Mouse (Mus musculus) midbrain, embryonic 15.5 days (tissue): ENCODE results near the gene Pde10a. TPM values are rescaled to one million over a fixed set of nuclear protein-coding genes. Genes with fewer than 3 reads are reported as not detected.

Experiments
- ATAC-seq: fragments of 200-750 bp; cut with Nextera tagmentation; replicated peaks from 2 replicates; pipeline ENCODE4 v1.8.0; 2017; ENCODE audit warnings: moderate TSS enrichment
- H3K27ac ChIP-seq: fragments of 300-500 bp; sonication (generic); 2 replicates; pipeline ENCODE4 v1.5.1; 2015; ENCODE audit warnings: mild to moderate bottlenecking, inconsistent platforms
- H3K27me3 ChIP-seq: fragments of 300-500 bp; sonication (generic); replicated peaks from 2 replicates; pipeline ENCODE4 v1.6.1; 2015; ENCODE audit warnings: inconsistent platforms
- H3K36me3 ChIP-seq: fragments of 300-500 bp; sonication (generic); replicated peaks from 2 replicates; pipeline ENCODE4 v1.6.1; 2015; ENCODE audit warnings: inconsistent platforms
- H3K4me1 ChIP-seq: fragments of 300-500 bp; sonication (generic); 2 replicates; pipeline ENCODE4 v1.6.1; 2015; ENCODE audit warnings: inconsistent platforms
- H3K4me2 ChIP-seq: fragments of 300-500 bp; sonication (generic); 2 replicates; pipeline ENCODE4 v1.6.1; 2015; ENCODE audit warnings: inconsistent platforms, mild to moderate bottlenecking, moderate library complexity
- H3K4me3 ChIP-seq: fragments of 300-500 bp; sonication (generic); 2 replicates; pipeline ENCODE4 v1.5.1; 2015; ENCODE audit warnings: mild to moderate bottlenecking, inconsistent platforms
- H3K9ac ChIP-seq: fragments of 300-500 bp; sonication (generic); 2 replicates; pipeline ENCODE4 v1.6.1; 2015; ENCODE audit warnings: mild to moderate bottlenecking, inconsistent platforms
- H3K9me3 ChIP-seq: fragments of 300-500 bp; sonication (generic); 2 replicates; pipeline ENCODE4 v1.6.1; 2016; ENCODE audit warnings: inconsistent platforms
- whole genome bisulfite sequencing: fragments of 180-500 bp; shearing (Covaris S2); methylation state at CpG from one replicate; pipeline ENCODE4 v1.1.7; 2015; ENCODE audit warnings: mixed read lengths; 5-methylcytosine and 5-hydroxymethylcytosine counted together
- polyA plus RNA-seq: library from polyadenylated mRNA; unstranded; fragments of >200 nt; fragmentation: Nextera tagmentation; extraction: Ambion mirVana; gene quantifications from 2 replicates; pipeline ENCODE4 v1.2.1, GENCODE M21; 2015

Gene Pde10a
- polyA plus RNA-seq, 1 experiment from 2014 or later = 17.3 TPM

- Histone ChIP-seq H3K4me1 (peaks cover 38% of the 10 kb centered on the region), H3K27me3 (no peaks in the 10 kb centered on the region; the same call in 1 of the 2 replicates), H3K36me3 (no peaks in the 10 kb centered on the region), H3K9me3 (no peaks in the 10 kb centered on the region), H3K27ac (no peak overlapping the region), H3K4me2 (no peak overlapping the region), H3K9ac (no peak overlapping the region), H3K4me3 (no peak overlapping the region)
- WGBS = 89% methylated on average over 3 of the region's 3 CpGs
- no peak for ATAC-seq
Observed at GRCm38 (mm10) chr17:8504381-8504780, 20.8 kb upstream of the Pde10a start.

DNA sequence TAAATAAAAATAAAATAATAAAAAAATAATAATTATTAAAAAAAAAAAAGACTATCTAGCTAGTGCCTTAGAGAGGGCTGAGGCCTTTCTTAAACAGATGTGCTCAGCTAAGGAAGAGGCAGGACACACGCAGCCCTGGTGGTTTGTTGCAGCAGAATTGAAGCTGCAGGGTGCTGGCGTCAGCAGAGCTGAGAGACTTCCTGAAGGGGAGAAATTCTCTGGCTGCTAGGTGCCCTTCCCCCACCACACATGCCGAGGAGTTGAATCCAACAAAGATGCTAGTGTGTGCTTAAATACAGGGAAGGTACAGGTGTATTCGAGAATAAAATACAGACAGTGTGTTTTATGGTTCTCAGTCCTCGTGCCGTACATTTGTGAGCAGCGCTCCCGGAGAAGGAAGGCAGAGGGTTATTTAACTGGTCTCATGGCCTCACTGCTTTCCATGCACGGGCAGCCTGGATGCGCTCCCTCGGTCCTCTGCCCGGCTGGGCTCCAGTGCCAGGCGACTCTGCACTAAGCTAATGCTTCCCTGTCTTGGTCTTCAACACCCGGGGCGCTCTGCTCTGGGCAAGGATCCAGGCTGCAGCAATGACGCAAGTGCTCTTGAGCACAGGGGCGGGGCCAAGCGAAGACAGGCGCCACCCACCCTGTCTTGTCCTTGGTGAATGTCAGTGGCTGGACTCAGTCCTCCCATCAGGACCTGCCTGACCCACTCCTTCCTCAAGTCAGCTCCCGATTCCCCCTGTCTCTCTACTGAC is 19.3 kb upstream of the Pde10a start:
- Histone ChIP-seq H3K9ac (peak overlapping the region; percentile 50), H3K4me2 (peak overlapping the region; percentile 67), H3K27me3 (no peaks in the 10 kb centered on the region; the same call in 1 of the 2 replicates), H3K4me1 (peaks cover 38% of the 10 kb centered on the region), H3K27ac (peak overlapping the region; percentile 86), H3K4me3 (peak overlapping the region; percentile 39), H3K9me3 (no peaks in the 10 kb centered on the region), H3K36me3 (no peaks in the 10 kb centered on the region)
- 1% methylated on average over 20 of the region's 20 CpGs for WGBS
- peak; percentile 83 for ATAC-seq

GRCm38 (mm10) chr17:8506726-8507125 is 18.4 kb upstream of the Pde10a start:
- peaks cover 38% of the 10 kb centered on the region for H3K4me1 ChIP-seq
- no peak overlapping the region for H3K27ac ChIP-seq
- H3K9ac ChIP-seq = no peak overlapping the region
- no peak overlapping the region for H3K4me3 ChIP-seq
- H3K9me3 ChIP-seq = no peaks in the 10 kb centered on the region
- no peaks in the 10 kb centered on the region; the same call in 1 of the 2 replicates for H3K27me3 ChIP-seq
- ATAC-seq = no peak
- H3K4me2 ChIP-seq = no peak overlapping the region
- H3K36me3 ChIP-seq = no peaks in the 10 kb centered on the region
- 48% methylated on average over 6 of the region's 6 CpGs for WGBS

GRCm38 (mm10) chr17:8507654-8508053 is 17.5 kb upstream of the Pde10a start:
- Histone ChIP-seq H3K4me2 (peak overlapping the region; percentile 52), H3K9me3 (no peaks in the 10 kb centered on the region), H3K4me1 (peaks cover 38% of the 10 kb centered on the region), H3K9ac (no peak overlapping the region), H3K4me3 (peak overlapping the region; percentile 32; the same call in 1 of the 2 replicates), H3K27me3 (no peaks in the 10 kb centered on the region; the same call in 1 of the 2 replicates), H3K27ac (peak overlapping the region; percentile 80), H3K36me3 (no peaks in the 10 kb centered on the region)
- 4% methylated on average over 3 of the region's 3 CpGs for WGBS
- ATAC-seq = peak; percentile 8

DNA sequence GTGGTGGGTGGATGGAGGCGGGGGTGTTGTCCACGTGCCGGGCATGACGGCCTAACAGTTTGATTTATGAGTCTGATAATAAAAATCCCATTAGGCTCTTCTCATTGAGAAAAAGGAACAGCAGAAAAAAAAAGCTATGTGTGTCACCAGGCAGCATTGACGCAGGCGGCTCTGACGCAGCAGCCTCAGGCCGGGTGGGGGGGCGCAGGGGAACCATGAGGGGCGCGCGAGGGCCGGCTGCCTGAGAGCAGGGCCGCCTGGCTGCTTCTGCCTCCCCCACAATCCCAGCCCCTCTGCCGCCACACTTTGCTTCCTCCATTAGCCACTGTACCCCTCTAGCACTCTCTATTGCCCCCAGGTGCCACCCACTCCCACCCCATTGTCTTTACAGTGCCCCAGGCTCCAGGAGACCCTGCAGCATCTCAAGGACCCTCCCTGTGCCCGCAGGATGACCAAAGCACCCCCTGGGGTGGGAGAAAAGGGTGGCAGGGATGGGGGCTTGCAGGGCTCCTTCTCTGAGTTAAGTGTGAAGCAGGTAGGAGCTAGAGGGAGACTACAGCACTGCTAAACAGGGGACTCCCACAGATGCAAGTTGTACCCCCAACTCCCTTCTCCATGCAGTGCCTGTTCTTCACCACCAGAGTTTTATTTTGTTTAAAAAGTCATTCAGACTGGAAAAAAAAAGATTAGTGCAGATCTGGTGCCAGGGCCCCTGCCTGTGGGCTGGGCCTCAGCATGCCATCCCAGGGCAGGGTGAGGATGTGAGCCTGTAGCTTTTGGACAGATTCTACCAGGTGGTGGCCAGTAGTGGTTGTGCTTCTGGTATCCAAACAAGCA is 16.6 kb upstream of the Pde10a start:
- peak overlapping the region; percentile 32 for H3K4me3 ChIP-seq
- no peaks in the 10 kb centered on the region for H3K36me3 ChIP-seq
- WGBS = under 1% methylated on average over 16 of the region's 16 CpGs
- ATAC-seq = peak; percentile 92
- H3K9me3 ChIP-seq = no peaks in the 10 kb centered on the region
- peak overlapping the region; percentile 52 for H3K4me2 ChIP-seq
- H3K27me3 ChIP-seq = no peaks in the 10 kb centered on the region; the same call in 1 of the 2 replicates
- H3K9ac ChIP-seq = peak overlapping the region; percentile 31; the same call in 1 of the 2 replicates
- peak overlapping the region; percentile 80 for H3K27ac ChIP-seq
- peaks cover 38% of the 10 kb centered on the region for H3K4me1 ChIP-seq

DNA sequence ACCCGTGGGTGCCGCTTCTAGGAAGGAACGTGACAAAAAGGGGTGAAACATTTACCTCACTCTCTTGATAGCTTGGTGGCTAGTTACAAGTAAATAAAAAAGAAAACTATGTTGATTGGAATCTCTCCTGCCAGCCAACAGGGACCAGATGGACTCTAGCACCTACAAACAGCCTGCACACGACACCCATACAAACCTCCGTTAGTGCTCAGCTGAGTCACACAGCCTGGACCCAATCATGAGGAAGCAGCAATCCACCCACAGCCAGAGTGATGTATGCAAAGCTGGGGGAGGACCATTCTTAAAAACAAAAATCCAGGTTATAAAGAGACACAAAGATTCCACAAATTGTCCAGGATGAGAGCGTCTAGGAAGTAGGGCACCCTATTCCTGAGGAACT is 9.2 kb upstream of the Pde10a start:
- Histone ChIP-seq H3K4me3 (no peak overlapping the region), H3K27me3 (no peaks in the 10 kb centered on the region), H3K9ac (no peak overlapping the region), H3K4me1 (no peaks in the 10 kb centered on the region), H3K4me2 (no peak overlapping the region), H3K9me3 (no peaks in the 10 kb centered on the region), H3K27ac (no peak overlapping the region), H3K36me3 (no peaks in the 10 kb centered on the region)
- no peak for ATAC-seq
- 87% methylated on average over 6 of the region's 6 CpGs for WGBS

- Histone ChIP-seq H3K27me3 (peaks cover 10% of the 10 kb centered on the region; the same call in 1 of the 2 replicates), H3K4me1 (peaks cover 32% of the 10 kb centered on the region), H3K27ac (peak overlapping the region; percentile 63), H3K9me3 (no peaks in the 10 kb centered on the region), H3K9ac (peak overlapping the region; percentile 64), H3K36me3 (no peaks in the 10 kb centered on the region), H3K4me3 (peak overlapping the region; percentile 52), H3K4me2 (peak overlapping the region; percentile 90)
- peak; percentile 28 for ATAC-seq
- WGBS = 10% methylated on average over 3 of the region's 3 CpGs
Observed at GRCm38 (mm10) chr17:8523986-8524385, 1.2 kb upstream of the Pde10a start.

GRCm38 (mm10) chr17:8524387-8525165 is 596 bp upstream of the Pde10a start:
- Histone ChIP-seq H3K4me1 (peaks cover 32% of the 10 kb centered on the region), H3K27me3 (peaks cover 10% of the 10 kb centered on the region; the same call in 1 of the 2 replicates), H3K9ac (peak overlapping the region; percentile 64), H3K9me3 (no peaks in the 10 kb centered on the region), H3K4me3 (peak overlapping the region; percentile 52), H3K4me2 (peak overlapping the region; percentile 90), H3K27ac (peak overlapping the region; percentile 63), H3K36me3 (no peaks in the 10 kb centered on the region)
- peak; percentile 92 for ATAC-seq
- WGBS = under 1% methylated on average over 41 of the region's 45 CpGs

GRCm38 (mm10) chr17:8525971-8526740 is 984 bp downstream of the Pde10a start:
- Histone ChIP-seq H3K9ac (peak overlapping the region; percentile 3; the same call in 1 of the 2 replicates), H3K4me2 (peak overlapping the region; percentile 90), H3K27ac (peak overlapping the region; percentile 28), H3K36me3 (no peaks in the 10 kb centered on the region), H3K9me3 (no peaks in the 10 kb centered on the region), H3K4me1 (peaks cover 32% of the 10 kb centered on the region), H3K27me3 (peaks cover 10% of the 10 kb centered on the region; the same call in 1 of the 2 replicates), H3K4me3 (peak overlapping the region; percentile 52)
- no peak for ATAC-seq
- WGBS = 3% methylated on average over 21 of the region's 21 CpGs

DNA sequence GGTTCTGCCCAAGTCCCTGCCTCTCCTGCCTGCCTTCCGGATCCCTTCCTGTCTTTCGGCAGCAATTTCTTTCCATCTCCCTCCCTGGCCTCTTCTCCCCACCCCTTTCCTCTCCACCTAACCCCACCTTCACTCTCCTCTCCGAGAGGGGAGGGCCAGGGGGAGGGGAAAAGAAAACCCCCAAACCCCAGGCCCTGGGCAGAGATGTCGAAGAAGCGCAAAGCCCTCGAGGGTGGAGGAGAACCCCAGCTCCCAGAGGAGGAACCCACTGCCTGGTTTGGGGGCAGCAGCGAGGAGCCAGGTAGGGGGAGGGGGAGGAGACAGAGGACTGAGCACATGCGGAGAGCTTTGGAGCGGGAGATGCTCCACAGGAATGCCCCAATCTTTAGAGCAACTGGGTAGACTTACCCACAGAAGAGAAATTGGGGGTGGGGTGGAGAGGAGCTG is 1.7 kb downstream of the Pde10a start:
- H3K4me2 ChIP-seq = no peak overlapping the region; the same call in 1 of the 2 replicates
- peaks cover 10% of the 10 kb centered on the region; the same call in 1 of the 2 replicates for H3K27me3 ChIP-seq
- no peaks in the 10 kb centered on the region for H3K9me3 ChIP-seq
- H3K27ac ChIP-seq = no peak overlapping the region
- H3K4me1 ChIP-seq = peaks cover 32% of the 10 kb centered on the region
- 9% methylated on average over 7 of the region's 9 CpGs for WGBS
- no peak overlapping the region for H3K9ac ChIP-seq
- ATAC-seq = no peak
- H3K36me3 ChIP-seq = no peaks in the 10 kb centered on the region
- 0 out of 2 replicates have a peak overlapping the region, but pooled peaks have one; percentile 2 for H3K4me3 ChIP-seq

DNA sequence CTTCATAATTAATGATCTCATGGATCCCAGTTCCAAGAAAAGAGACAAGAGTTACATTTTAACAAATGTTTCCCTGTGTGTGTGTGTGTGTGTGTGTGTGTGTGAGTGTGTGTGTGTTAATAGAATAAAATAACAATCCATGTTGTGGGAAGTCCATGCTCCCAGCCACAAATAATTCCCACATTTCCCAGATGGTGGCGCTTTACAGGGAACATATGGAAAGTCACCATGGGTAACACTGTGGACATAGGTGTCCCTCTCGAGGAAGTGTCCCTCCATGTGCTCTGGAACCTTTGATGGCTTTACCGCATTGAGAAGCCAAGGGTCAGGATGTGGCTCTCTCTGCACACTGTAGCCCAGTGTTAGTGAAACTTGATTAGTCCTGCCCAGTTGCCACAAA is 3.5 kb downstream of the Pde10a start:
- Histone ChIP-seq H3K9ac (no peak overlapping the region), H3K27ac (no peak overlapping the region), H3K4me2 (no peak overlapping the region), H3K36me3 (no peaks in the 10 kb centered on the region), H3K9me3 (no peaks in the 10 kb centered on the region), H3K4me3 (no peak overlapping the region), H3K4me1 (peaks cover 26% of the 10 kb centered on the region), H3K27me3 (peaks cover 10% of the 10 kb centered on the region; the same call in 1 of the 2 replicates)
- ATAC-seq = no peak
- 81% methylated on average over 3 of the region's 3 CpGs for WGBS
